Mouse (Mus musculus) right cerebral cortex, postnatal 25 days (tissue): ENCODE data around the gene Hnrnpm.
"Not testable (repeated sequence)": the region's sequence is repeated elsewhere in the genome, so short reads cannot be mapped to it uniquely, and the experiment has no call there.

Experiments used
- DNase-seq: peaks from one replicate; pipeline ENCODE4 v3.0.0; 2022

Hnrnpm gene

DNA sequence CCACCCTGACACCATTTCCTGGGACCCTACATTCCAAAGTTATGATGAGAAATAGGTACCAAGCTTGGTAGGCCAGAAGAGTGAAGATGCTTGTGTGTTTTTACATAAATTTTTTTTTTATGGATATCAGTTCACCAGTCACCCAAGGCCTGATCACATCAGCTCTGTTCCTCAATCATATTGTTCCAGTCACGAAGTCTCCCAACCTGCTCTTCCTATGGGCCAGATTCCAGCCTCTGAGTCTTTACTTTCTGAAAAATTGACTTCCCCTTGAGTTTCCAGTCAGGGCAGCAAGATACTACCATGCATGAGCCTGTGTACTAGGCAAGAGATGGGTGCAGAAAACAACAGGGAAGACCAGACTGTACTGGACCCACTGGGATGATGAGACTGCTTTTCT is at the start of gene Hnrnpm:
Gene Hnrnpm, minus strand, starts transcription at position 101 of the 400 bp plus-strand sequence.
- DNase-seq = no peak

GRCm38 (mm10) chr17:33733526-33733925 is 46.9 kb upstream of the Hnrnpm start:
- not testable (repeated sequence) for DNase-seq

DNA sequence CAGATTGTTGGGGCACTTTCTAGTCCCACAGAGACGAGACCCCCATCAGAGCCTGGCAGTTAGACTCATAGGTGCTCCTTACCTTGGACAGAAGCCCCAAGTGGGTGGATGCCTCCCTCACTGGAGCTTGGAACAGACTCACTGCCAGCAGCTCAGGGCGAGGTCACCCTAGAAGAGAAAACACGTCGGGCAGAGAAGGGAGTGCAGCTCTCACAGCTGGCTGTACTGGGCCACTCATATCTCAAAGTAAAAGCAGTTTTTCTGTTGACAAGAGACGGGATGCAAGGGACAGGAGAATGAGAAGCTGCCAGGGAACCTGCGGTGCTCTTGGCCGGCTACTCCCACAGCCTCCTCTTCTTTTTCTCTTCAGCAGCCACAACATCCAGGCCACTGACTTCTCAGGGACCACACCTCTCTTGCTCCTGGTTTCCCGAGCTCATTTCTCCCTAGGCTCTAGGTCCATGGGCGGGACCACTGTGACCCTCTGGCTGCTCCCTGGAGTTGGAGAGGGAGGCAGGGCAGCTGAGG is 46.0 kb upstream of the Hnrnpm start:
- DNase-seq = not testable (repeated sequence)

- no peak for DNase-seq
Measured at GRCm38 (mm10) chr17:33729215-33729614, 42.6 kb upstream of the Hnrnpm start.

- DNase-seq = no peak
Measured at GRCm38 (mm10) chr17:33728396-33728795, 41.7 kb upstream of the Hnrnpm start.

GRCm38 (mm10) chr17:33719736-33720378 is 33.2 kb upstream of the Hnrnpm start:
- DNase-seq = no peak

DNA sequence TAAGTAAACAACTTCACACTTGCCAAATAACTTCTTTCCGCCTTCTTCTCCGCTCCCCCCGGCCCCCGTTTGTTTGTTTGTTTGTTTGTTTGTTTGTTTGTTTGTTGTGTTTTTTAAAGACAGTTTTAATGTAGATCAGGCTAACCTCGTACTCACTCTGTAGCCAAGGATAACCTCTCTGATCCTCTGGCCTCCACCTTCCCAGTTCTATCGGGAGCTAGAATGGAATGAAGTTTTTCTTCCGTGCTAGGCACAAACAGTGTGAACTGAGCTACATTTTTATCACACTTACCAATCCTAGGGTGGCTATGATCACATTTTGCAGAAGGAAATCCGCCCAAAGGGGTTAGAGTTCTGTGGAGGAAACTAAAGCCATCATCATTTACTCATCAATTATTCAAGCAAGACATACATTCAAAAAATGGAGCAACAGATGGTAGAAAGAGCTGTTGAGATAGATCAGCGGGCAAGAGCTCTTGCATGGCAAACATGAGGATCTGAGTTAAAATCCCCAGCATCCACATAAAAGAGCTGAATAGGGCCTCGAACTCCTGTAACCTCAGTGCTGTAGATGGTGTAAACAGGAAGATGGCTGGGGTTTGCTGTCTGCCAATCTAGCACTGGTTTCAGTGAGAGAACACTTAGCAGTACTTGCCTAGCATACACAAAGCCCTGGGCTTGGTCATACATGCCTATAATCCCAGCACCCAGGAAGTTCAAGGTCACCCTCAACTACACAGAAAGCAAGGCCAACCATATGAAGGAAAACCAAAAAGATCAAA is 32.5 kb upstream of the Hnrnpm start:
- no peak for DNase-seq

- peak; percentile 95 for DNase-seq
Measured at GRCm38 (mm10) chr17:33718384-33718881, 31.8 kb upstream of the Hnrnpm start, which contains the start of gene March2. March2 (minus strand) TSS chr17:33718670.

GRCm38 (mm10) chr17:33717982-33718381 is 31.3 kb upstream of the Hnrnpm start:
- no peak for DNase-seq

DNA sequence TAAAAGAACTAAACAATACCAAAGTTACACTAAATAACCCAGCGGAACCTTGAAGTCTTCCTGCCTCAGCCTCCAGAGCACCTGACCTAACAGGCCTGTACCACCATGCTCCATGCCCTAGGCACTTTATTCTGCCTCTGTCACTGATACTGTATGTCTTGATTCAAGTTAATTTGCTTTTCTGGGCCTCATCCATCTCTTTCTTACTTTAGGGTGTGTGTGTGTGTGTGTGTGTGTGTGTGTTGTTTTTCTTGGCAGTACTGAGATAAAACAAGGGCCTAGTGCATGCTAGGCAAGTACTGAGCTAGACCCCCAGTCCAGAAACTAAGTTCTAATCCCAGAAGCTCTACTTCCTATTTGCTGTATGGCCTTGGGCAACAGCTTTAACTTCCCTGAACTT is 30.6 kb upstream of the Hnrnpm start:
- DNase-seq = no peak

DNA sequence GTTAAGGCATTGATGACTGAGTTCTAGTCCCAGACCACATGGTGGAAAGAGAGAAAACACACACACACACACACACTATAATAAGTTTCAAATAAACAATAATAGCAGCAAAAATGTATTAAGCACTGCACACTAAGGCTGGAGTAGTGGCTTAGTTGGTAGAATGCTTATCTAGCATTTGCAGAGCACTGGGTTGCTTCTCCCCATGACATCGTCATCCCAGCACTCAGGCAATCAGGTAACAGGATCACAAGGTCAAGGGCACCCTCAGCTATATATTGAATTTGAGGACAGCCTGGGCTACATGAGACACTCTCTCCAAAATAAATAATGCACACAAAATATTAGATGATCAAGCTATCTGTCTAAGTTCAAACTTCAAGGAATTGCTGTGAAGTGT is 28.1 kb upstream of the Hnrnpm start:
- no peak for DNase-seq

DNA sequence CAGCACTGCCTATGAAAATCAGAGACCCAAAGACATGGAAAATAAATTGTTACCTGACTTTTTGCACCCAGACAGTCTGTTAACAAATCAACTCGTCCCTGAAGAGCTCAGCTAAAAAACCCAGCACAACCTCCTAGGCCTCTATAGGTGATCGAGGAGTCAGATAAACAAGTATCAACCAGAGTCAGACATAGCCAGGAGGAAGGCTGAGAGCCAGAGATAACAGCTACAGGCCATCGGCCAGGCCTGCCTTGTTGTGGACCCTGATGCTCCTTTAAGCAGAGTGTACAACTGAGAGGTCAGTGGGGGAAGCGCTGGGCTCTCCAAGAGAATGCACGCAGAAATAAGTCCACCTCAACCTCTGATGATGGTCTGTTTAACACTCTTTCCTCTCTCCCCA is 26.6 kb upstream of the Hnrnpm start:
- no peak for DNase-seq

- no peak for DNase-seq
Measured at GRCm38 (mm10) chr17:33709834-33710233, 23.2 kb upstream of the Hnrnpm start.

GRCm38 (mm10) chr17:33703091-33703490 is 16.4 kb upstream of the Hnrnpm start:
- no peak for DNase-seq

GRCm38 (mm10) chr17:33702178-33702577 is 15.5 kb upstream of the Hnrnpm start:
- DNase-seq = no peak

DNA sequence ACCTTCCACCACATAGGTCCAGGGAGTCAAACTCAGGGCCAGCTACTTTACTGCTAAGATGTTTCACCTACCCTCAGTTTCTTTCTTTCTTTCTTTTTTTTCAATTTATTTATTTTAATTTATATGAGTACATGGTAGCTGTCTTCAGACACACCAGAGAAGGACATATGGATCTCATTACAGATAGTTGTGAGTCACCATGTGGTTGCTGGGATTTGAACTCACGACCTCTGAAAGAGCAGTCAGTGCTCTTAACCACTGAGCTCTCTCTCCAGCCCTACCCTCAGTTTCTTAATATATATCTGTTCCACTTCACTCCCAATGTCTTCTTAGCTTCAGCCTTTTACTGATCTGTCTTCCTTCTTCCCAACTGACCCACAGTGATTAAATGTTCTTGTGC is 8.8 kb upstream of the Hnrnpm start:
- DNase-seq = no peak

DNA sequence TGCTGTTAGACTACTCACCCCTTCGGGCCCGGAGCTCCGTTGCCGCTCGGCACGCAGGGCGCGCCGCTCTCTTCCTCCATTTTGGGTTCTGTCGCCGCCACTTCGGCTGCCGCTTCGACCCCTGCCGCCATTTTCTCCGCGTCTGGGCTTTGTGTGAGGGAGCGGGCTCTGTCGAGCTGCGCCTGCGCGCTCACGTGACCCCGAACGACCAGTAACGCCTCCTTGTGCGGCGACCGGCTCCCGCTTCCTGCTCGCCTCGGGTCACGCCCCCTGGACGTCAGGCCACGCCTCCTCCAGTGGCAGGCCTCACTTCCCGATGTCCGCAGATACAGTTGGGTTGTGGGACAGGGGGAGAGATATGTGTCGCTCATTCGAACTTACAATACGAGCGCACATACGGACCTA is 1.4 kb downstream of the Hnrnpm start:
- DNase-seq = peak; percentile 97

DNA sequence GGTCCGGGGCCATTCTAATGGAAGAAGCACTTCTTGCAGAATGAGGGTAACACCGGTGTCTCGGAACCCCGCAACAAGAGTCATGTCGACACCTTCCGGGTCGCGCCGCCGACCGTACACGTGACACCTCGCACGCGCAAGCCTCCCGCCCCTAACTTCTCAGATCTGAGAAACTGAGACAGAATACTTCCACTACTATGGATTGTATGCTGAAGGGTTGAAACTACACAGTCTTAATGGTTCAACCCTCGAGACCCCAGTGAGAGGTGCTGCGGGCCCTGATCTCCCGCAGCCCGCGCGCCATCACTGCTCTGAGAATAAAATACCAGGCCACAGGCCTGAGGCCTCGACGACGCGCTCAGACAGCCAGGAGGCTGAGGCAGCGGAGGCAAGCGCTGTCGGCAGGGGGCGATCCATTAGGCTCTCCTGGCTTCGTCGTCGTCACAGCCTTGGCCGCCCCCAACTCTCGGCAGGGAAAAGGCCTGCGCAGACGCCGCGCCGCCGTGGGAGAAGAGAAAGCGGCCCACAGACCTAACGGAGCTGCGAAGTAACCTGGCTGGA is 1.9 kb downstream of the Hnrnpm start:
- peak; percentile 81 for DNase-seq

DNA sequence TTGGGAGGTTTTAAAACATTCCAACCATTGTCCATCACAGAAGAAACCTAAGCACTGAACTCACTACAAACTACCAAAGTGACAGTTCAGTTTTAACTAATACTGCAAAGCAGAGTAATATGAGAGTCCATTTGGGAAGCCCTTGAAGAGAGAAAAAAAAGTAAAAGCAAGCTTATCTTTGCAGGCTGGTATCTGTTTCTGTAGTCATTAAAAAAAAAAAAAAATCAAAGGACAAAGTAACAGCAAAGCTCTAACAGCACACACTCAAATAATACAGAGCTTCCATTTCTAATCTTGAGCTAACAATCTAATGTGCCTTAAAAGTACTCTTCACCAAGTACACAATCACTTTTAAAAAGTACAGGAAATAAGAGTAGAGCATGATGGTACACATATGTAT is 4.9 kb downstream of the Hnrnpm start:
- no peak for DNase-seq

- DNase-seq = no peak
Measured at GRCm38 (mm10) chr17:33678771-33679170, 7.9 kb downstream of the Hnrnpm start.

DNA sequence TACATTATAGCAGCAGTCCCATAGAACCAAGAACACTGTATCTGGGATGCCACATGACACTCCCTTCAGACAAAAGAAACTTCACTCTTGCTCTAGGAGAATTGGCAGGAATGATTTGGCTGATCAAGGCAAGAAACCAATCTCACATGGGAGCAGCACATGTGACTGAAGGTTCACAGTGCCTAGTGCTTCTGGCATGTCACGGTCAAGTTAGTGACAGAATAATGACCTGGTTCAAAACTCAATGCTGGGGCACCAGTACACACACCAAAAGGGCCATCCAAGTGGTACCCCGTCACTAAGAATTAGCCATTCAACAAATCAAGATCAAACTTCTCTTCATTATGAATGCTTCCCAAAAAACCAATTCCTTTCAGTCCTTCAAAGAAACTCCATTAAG is 10.6 kb downstream of the Hnrnpm start:
- no peak for DNase-seq

GRCm38 (mm10) chr17:33675452-33675851 is 11.2 kb downstream of the Hnrnpm start:
- DNase-seq = no peak

GRCm38 (mm10) chr17:33673837-33674236 is 12.8 kb downstream of the Hnrnpm start:
- DNase-seq = no peak

GRCm38 (mm10) chr17:33669681-33670080 is 17.0 kb downstream of the Hnrnpm start:
- no peak for DNase-seq
